Mouse (Mus musculus) left cerebral cortex, adult 9 months (tissue): Measurements from ENCODE around the gene Cc2d1b.

Source experiments
- DNase-seq, 2 experiments: peaks; one replicate each; pipeline ENCODE4 v3.0.0; 2022; ENCODE audit warnings: low spot score in 2 of 2

Cc2d1b gene

DNA sequence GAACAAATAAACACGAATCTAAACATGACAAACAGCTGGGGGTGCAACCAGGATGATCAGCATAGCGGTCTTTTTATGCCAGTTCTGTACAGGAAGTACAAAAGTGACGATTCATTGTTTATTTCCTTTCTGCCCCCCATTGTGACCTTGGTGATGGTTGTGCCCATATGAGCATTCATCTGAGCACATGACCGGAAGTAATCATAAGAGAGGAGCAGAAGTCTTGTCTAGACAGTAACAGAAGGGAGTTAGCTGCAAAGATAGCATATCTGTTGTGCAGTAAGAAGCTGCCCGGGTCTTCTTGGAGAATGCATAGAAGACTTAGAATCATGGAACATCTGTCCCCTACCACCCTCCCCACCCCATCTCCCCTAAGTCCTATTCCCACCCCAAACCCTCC is 19.0 kb downstream of the Cc2d1b start:
- no peak for DNase-seq

DNA sequence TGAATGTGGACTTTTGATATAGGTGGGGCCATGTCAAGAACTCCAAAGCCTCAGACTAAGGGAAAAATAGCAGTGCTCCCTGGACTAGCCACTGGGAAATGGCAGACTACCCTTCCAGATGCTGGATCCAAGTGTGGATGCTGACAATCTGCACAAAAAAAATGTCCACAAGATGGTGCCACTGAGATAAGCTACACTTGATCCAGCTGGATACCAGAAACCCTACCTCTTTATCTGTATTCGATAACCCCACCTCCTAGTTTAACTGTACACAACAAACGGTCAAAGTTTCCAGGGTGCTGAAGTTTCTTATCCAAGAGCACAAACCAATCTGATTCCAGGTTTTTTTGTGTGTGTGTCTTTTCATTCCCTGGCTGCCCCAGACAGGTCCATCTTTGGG is 44.7 kb downstream of the Cc2d1b start:
- no peak for DNase-seq
